ENCODE assay signal across 28 mouse cellular contexts in genomic region chr9:49470946-49471345, GRCm38 (mm10). TPM values are rescaled to one million over a fixed set of nuclear protein-coding genes. Genes with fewer than 3 reads are reported as not detected.
DNase-seq lines count a peak whose midpoint lies in the region; ATAC-seq and TF ChIP-seq lines count a peak whose summit lies in the region.
"Had no signal": no experiment of that assay in that cellular context is flagged by ENCODE, and none has a peak within 500 bp of the region (broad histone marks: within the 10 kb centered on the region; RNA-seq: fewer than 3 reads in every experiment).

No protein-coding gene starts in this region.

- H3K36me3 ChIP-seq in forebrain, embryonic 14.5 days (ENCODE audit: control insufficient read depth, insufficient read depth, low read length) = no peaks in the 10 kb centered on the region
- no peaks in the 10 kb centered on the region for H3K36me3 ChIP-seq in forebrain, embryonic 15.5 days
- H3K36me3 ChIP-seq in midbrain, postnatal 0 days (ENCODE audit: insufficient read depth, low read length) = no peaks in the 10 kb centered on the region
- H3K36me3 ChIP-seq in midbrain, embryonic 14.5 days (ENCODE audit: control insufficient read depth, insufficient read depth, low read length) = no peaks in the 10 kb centered on the region
- H3K36me3 ChIP-seq: embryonic facial prominence, embryonic 15.5 days; forebrain, embryonic 10.5 days; heart, embryonic 13.5 days; hindbrain, embryonic 12.5 days; intestine, embryonic 15.5 days had no signal

- H3K4me2 ChIP-seq in forebrain, embryonic 14.5 days (ENCODE audit: low read length) = no peak overlapping the region
- H3K4me2 ChIP-seq in forebrain, embryonic 15.5 days (replicated peaks) = no peak overlapping the region
- H3K4me2 ChIP-seq in midbrain, postnatal 0 days (ENCODE audit: low read depth, low read length, poor library complexity, severe bottlenecking) = no peak overlapping the region
- H3K4me2 ChIP-seq in midbrain, embryonic 14.5 days (ENCODE audit: low read length) = no peak overlapping the region
- H3K4me2 ChIP-seq: embryonic facial prominence, embryonic 15.5 days; heart, embryonic 13.5 days; hindbrain, embryonic 12.5 days; intestine, embryonic 15.5 days had no signal

- 0 out of 2 replicates have a peak, but pooled peaks cover 3% of the 10 kb centered on the region for H3K4me1 ChIP-seq in forebrain, embryonic 14.5 days (ENCODE audit: control insufficient read depth, insufficient read depth, low read length)
- H3K4me1 ChIP-seq in forebrain, embryonic 15.5 days = peaks cover 7% of the 10 kb centered on the region; the same call in 1 of the 2 replicates
- H3K4me1 ChIP-seq in midbrain, postnatal 0 days (ENCODE audit: insufficient read depth, low read length) = no peaks in the 10 kb centered on the region
- no peaks in the 10 kb centered on the region for H3K4me1 ChIP-seq in midbrain, embryonic 14.5 days (ENCODE audit: control insufficient read depth, insufficient read depth, low read length)
- H3K4me1 ChIP-seq: embryonic facial prominence, embryonic 15.5 days; heart, embryonic 13.5 days; intestine, embryonic 15.5 days had no signal

- no peak for ATAC-seq in forebrain, embryonic 14.5 days
- no peak for ATAC-seq in forebrain, embryonic 15.5 days (replicated peaks)
- no peak for ATAC-seq in midbrain, postnatal 0 days (ENCODE audit: low FRiP score)
- no peak for ATAC-seq in midbrain, embryonic 14.5 days (ENCODE audit: low FRiP score, low TSS enrichment)
- ATAC-seq: hindbrain, embryonic 16.5 days; intestine, embryonic 15.5 days had no signal

- no peak overlapping the region for H3K9ac ChIP-seq in forebrain, embryonic 14.5 days (ENCODE audit: low read length)
- no peak overlapping the region for H3K9ac ChIP-seq in forebrain, embryonic 15.5 days (replicated peaks)
- H3K9ac ChIP-seq in midbrain, postnatal 0 days (replicated peaks; ENCODE audit: low read length, poor library complexity, severe bottlenecking) = no peak overlapping the region
- H3K9ac ChIP-seq in midbrain, embryonic 14.5 days (replicated peaks; ENCODE audit: low read length) = no peak overlapping the region
- H3K9ac ChIP-seq: embryonic facial prominence, embryonic 15.5 days; heart, embryonic 13.5 days; hindbrain, embryonic 12.5 days; intestine, embryonic 15.5 days had no signal

- H3K4me3 ChIP-seq in forebrain, embryonic 14.5 days (ENCODE audit: low read depth, low read length) = no peak overlapping the region
- no peak overlapping the region for H3K4me3 ChIP-seq in forebrain, embryonic 15.5 days
- no peak overlapping the region for H3K4me3 ChIP-seq in midbrain, postnatal 0 days (ENCODE audit: low read depth, low read length)
- H3K4me3 ChIP-seq in midbrain, embryonic 14.5 days (replicated peaks; ENCODE audit: low read depth, low read length) = no peak overlapping the region
- H3K4me3 ChIP-seq: embryonic facial prominence, embryonic 15.5 days; erythroblast, embryonic 14.5 days; forebrain, embryonic 10.5 days; gastrocnemius, adult 2 months; heart, embryonic 13.5 days; hindbrain, embryonic 12.5 days; intestine, embryonic 15.5 days had no signal

- H3K27ac ChIP-seq in forebrain, embryonic 14.5 days (ENCODE audit: low read depth, low read length) = no peak overlapping the region
- no peak overlapping the region for H3K27ac ChIP-seq in forebrain, embryonic 15.5 days (replicated peaks)
- H3K27ac ChIP-seq in midbrain, postnatal 0 days (ENCODE audit: low read depth, low read length) = no peak overlapping the region
- no peak overlapping the region for H3K27ac ChIP-seq in midbrain, embryonic 14.5 days (replicated peaks; ENCODE audit: low read depth, low read length)
- H3K27ac ChIP-seq: embryonic facial prominence, embryonic 15.5 days; forebrain, embryonic 10.5 days; gastrocnemius, adult 2 months; heart, embryonic 13.5 days; hindbrain, embryonic 12.5 days; intestine, embryonic 15.5 days had no signal

- 63% methylated on average over 6 of the region's 6 CpGs for WGBS in forebrain, embryonic 14.5 days
- WGBS in forebrain, embryonic 15.5 days = 49% methylated on average over 6 of the region's 6 CpGs
- 73% methylated on average over 6 of the region's 6 CpGs for WGBS in midbrain, postnatal 0 days
- 88% methylated on average over 6 of the region's 6 CpGs for WGBS in midbrain, embryonic 14.5 days

- H3K9me3 ChIP-seq in forebrain, embryonic 14.5 days (replicated peaks; ENCODE audit: control insufficient read depth, low read length) = no peaks in the 10 kb centered on the region
- no peaks in the 10 kb centered on the region for H3K9me3 ChIP-seq in forebrain, embryonic 15.5 days
- no peaks in the 10 kb centered on the region for H3K9me3 ChIP-seq in midbrain, postnatal 0 days (ENCODE audit: low read length)
- no peaks in the 10 kb centered on the region for H3K9me3 ChIP-seq in midbrain, embryonic 14.5 days (ENCODE audit: control insufficient read depth, low read length)
- H3K9me3 ChIP-seq: embryonic facial prominence, embryonic 15.5 days; forebrain, embryonic 10.5 days; heart, embryonic 13.5 days; hindbrain, embryonic 12.5 days; intestine, embryonic 15.5 days had no signal

- no peak for TF ChIP-seq CTCF in midbrain, postnatal 0 days (IDR thresholded peaks at IDR 0.05)

- DNase-seq in forebrain, embryonic 14.5 days (ENCODE audit: low spot score) = peak; percentile 64
- peak; percentile 12 for DNase-seq in layer of hippocampus, adult 11-12 months (ENCODE audit: low spot score)
- no peak for DNase-seq in layer of hippocampus, postnatal 10 days (ENCODE audit: low spot score in 2 of 2)
- peak; percentile 37 for DNase-seq in midbrain, postnatal 0 days (ENCODE audit: low spot score)
- no peak for DNase-seq in midbrain, embryonic 14.5 days
- peak; percentile 36 for DNase-seq in brain, adult 2 months (ENCODE audit: low read depth, low spot score)
- no peak for DNase-seq in thymus, postnatal 4 days
- DNase-seq: adrenal gland, adult 2 months; adrenal gland, postnatal 25 days; cerebellum, adult 11 months; cerebellum, adult 8-10 months; embryo, embryonic 11 days; gastrocnemius, adult 2 months; gastrocnemius, postnatal 25 days; heart, postnatal 36 days had no signal

- H3K27me3 ChIP-seq in forebrain, embryonic 14.5 days (replicated peaks; ENCODE audit: control insufficient read depth, insufficient read depth, low read length) = no peaks in the 10 kb centered on the region
- no peaks in the 10 kb centered on the region for H3K27me3 ChIP-seq in forebrain, embryonic 15.5 days
- no peaks in the 10 kb centered on the region for H3K27me3 ChIP-seq in midbrain, postnatal 0 days (ENCODE audit: insufficient read depth, low read length)
- no peaks in the 10 kb centered on the region for H3K27me3 ChIP-seq in midbrain, embryonic 14.5 days (ENCODE audit: control insufficient read depth, insufficient read depth, low read length)
- H3K27me3 ChIP-seq: CH12.LX; embryonic facial prominence, embryonic 15.5 days; heart, embryonic 13.5 days; hindbrain, embryonic 12.5 days; intestine, embryonic 15.5 days had no signal

RNA-seq across cellular contexts. Expression of gene Ttc12, which starts 15.1 kb away (rescaled TPM):
- 0.98 and 1.0 TPM in 2 replicates for polyA plus RNA-seq in forebrain, embryonic 14.5 days (2014; fragmentation: Nextera tagmentation; extraction: Ambion mirVana)
- 0.83 and 1.8 TPM in 2 replicates for polyA plus RNA-seq in forebrain, embryonic 15.5 days (2015; fragmentation: Nextera tagmentation; extraction: Ambion mirVana)
- 1 to 10 TPM; 2.3 to 2.4 TPM for total RNA-seq in layer of hippocampus, postnatal 10 days (2021)
- 1.8 and 2.0 TPM in 2 replicates for total RNA-seq in midbrain, postnatal 0 days (2014; rRNA removed)
- polyA plus RNA-seq in midbrain, postnatal 0 days (2015; fragmentation: Nextera tagmentation; extraction: Ambion mirVana) = 1.3 and 2.1 TPM in 2 replicates
- polyA plus RNA-seq in midbrain, embryonic 14.5 days (2014; fragmentation: Nextera tagmentation; extraction: Ambion mirVana) = 0.94 and 1.9 TPM in 2 replicates
- polyA plus RNA-seq: erythroblast, embryonic 14.5 days had no signal

RNA-seq across cellular contexts. Expression of gene Ankk1, which starts 44.1 kb away (rescaled TPM):
- polyA plus RNA-seq in forebrain, embryonic 14.5 days (2014; fragmentation: Nextera tagmentation; extraction: Ambion mirVana) = 0.14 TPM in 1 of 2 replicates, not detected in the other
- not detected in 2 replicates for polyA plus RNA-seq in forebrain, embryonic 15.5 days (2015; fragmentation: Nextera tagmentation; extraction: Ambion mirVana)
- not detected for total RNA-seq in layer of hippocampus, postnatal 10 days (2021)
- not detected in 2 replicates for total RNA-seq in midbrain, postnatal 0 days (2014; rRNA removed)
- not detected in 2 replicates for polyA plus RNA-seq in midbrain, postnatal 0 days (2015; fragmentation: Nextera tagmentation; extraction: Ambion mirVana)
- not detected in 2 replicates for polyA plus RNA-seq in midbrain, embryonic 14.5 days (2014; fragmentation: Nextera tagmentation; extraction: Ambion mirVana)
- total RNA-seq: adrenal gland, adult 2 months; adrenal gland, postnatal 25 days; common myeloid progenitor, adult 5-6 weeks; gastrocnemius, adult 2 months; gastrocnemius, postnatal 25 days; granulocyte monocyte progenitor cell, adult 5-6 weeks; heart, postnatal 36 days had no signal
- polyA plus RNA-seq: embryonic facial prominence, embryonic 11.5 days; erythroblast, embryonic 14.5 days; forebrain, embryonic 10.5 days; heart, embryonic 13.5 days; heart, postnatal 0 days; hindbrain, embryonic 12.5 days; hindbrain, embryonic 16.5 days; intestine, embryonic 15.5 days had no signal

Comparison
In these comparisons a context has a peak if more than half of its experiments do, and no peak if none do; other contexts are left out.
1. DNase-seq: peak in forebrain, embryonic 14.5 days (single experiment), layer of hippocampus, adult 11-12 months (single experiment), midbrain, postnatal 0 days (single experiment) and brain, adult 2 months (single experiment); none in layer of hippocampus, postnatal 10 days (0 of 2), midbrain, embryonic 14.5 days (single experiment) and thymus, postnatal 4 days (single experiment).